Mouse (Mus musculus) left cerebral cortex, postnatal 4 days (tissue): ENCODE data around the gene Myo10. TPM values are rescaled to one million over a fixed set of nuclear protein-coding genes. Genes with fewer than 3 reads are reported as not detected.

Source experiments
- DNase-seq: peaks from one replicate; pipeline ENCODE4 v3.0.0-alpha.2; 2022
- intact Hi-C: fragments of 180-260 bp; cut with DNase I; formaldehyde crosslinking; loops from one replicate; pipeline ENCODE4 v1.15.1; 2025
- total RNA-seq, 2 experiments: library from RNA; stranded (reverse); gene quantifications; 2 replicates each; pipeline ENCODE4 v1.2.3; 2021

The Myo10 gene
- total RNA-seq, 2 experiments from 2014 or later, result 40.6 to 45.5 TPM

GRCm38 (mm10) chr15:25789241-25789640, 166.9 kb downstream of the Myo10 start:
- DNase-seq, result no peak
- intact Hi-C loops, result no loop called here

- intact Hi-C loops, result no loop called here
- no peak for DNase-seq
These were observed 169.5 kb downstream of the Myo10 start for GRCm38 (mm10) chr15:25791660-25792353.

GRCm38 (mm10) chr15:25794123-25794522, 171.8 kb downstream of the Myo10 start:
- no peak for DNase-seq
- intact Hi-C loops, result no loop called here

GRCm38 (mm10) chr15:25795496-25795895, 173.2 kb downstream of the Myo10 start:
- no peak for DNase-seq
- intact Hi-C loops, result no loop called here

GRCm38 (mm10) chr15:25796353-25796752, 174.0 kb downstream of the Myo10 start:
- DNase-seq, result peak; percentile 45

GRCm38 (mm10) chr15:25797179-25797578, 174.9 kb downstream of the Myo10 start:
- DNase-seq, result no peak
- intact Hi-C loops, result no loop called here

More at GRCm38 (mm10) chr15:25796353-25796752, 174.0 kb downstream of the Myo10 start:
- intact Hi-C loops, result no loop called here

- DNase-seq, result no peak
- intact Hi-C loops, result no loop called here
These were observed 175.6 kb downstream of the Myo10 start for GRCm38 (mm10) chr15:25797888-25798287.

- DNase-seq, result no peak
- intact Hi-C loops, result loop anchor here (2.0 kb wide), 1 partner anchor 69 kb away; no protein-coding TSS in a partner anchor
These were observed 179.4 kb downstream of the Myo10 start for GRCm38 (mm10) chr15:25801726-25802125.

- DNase-seq, result no peak
- intact Hi-C loops, result no loop called here
These were observed 179.9 kb downstream of the Myo10 start for GRCm38 (mm10) chr15:25802194-25802593.

- DNase-seq, result no peak
- intact Hi-C loops, result no loop called here
These were observed 180.8 kb downstream of the Myo10 start for GRCm38 (mm10) chr15:25803111-25803510.

GRCm38 (mm10) chr15:25805336-25806110, 183.2 kb downstream of the Myo10 start:
- DNase-seq, result peak; percentile 73
- intact Hi-C loops, result loop anchor here (5.0 kb wide), 1 partner anchor 152 kb away; no protein-coding TSS in a partner anchor

GRCm38 (mm10) chr15:25806363-25806762, 184.0 kb downstream of the Myo10 start:
- no peak for DNase-seq
- intact Hi-C loops, result loop anchor here (5.0 kb wide), 1 partner anchor 151 kb away; no protein-coding TSS in a partner anchor

GRCm38 (mm10) chr15:25806878-25807277, 184.6 kb downstream of the Myo10 start:
- intact Hi-C loops, result loop anchor here (5.0 kb wide), 1 partner anchor 150 kb away; no protein-coding TSS in a partner anchor
- DNase-seq, result no peak

- intact Hi-C loops, result loop anchor here (5.0 kb wide), 1 partner anchor 148 kb away; no protein-coding TSS in a partner anchor
- no peak for DNase-seq
These were observed 186.5 kb downstream of the Myo10 start for GRCm38 (mm10) chr15:25808677-25809460.

GRCm38 (mm10) chr15:25809669-25810068, 187.3 kb downstream of the Myo10 start:
- DNase-seq, result no peak
- intact Hi-C loops, result loop anchor here (5.0 kb wide), 1 partner anchor 148 kb away; no protein-coding TSS in a partner anchor

GRCm38 (mm10) chr15:25811834-25812250, 189.5 kb downstream of the Myo10 start:
- intact Hi-C loops, result no loop called here
- no peak for DNase-seq

GRCm38 (mm10) chr15:25812479-25812878, 190.2 kb downstream of the Myo10 start:
- no peak for DNase-seq
- intact Hi-C loops, result no loop called here

- intact Hi-C loops, result no loop called here
- no peak for DNase-seq
These were observed 192.2 kb downstream of the Myo10 start for GRCm38 (mm10) chr15:25814535-25814934.

- intact Hi-C loops, result no loop called here
- no peak for DNase-seq
These were observed 194.9 kb downstream of the Myo10 start for GRCm38 (mm10) chr15:25817191-25817590.

GRCm38 (mm10) chr15:25821981-25822380, 199.7 kb downstream of the Myo10 start:
- intact Hi-C loops, result no loop called here
- no peak for DNase-seq

- intact Hi-C loops, result no loop called here
- no peak for DNase-seq
These were observed 200.3 kb downstream of the Myo10 start for GRCm38 (mm10) chr15:25822656-25823055.
